Mouse (Mus musculus) forebrain, postnatal 0 days (tissue): ENCODE measurements around the gene C1qb. TPM values are rescaled to one million over a fixed set of nuclear protein-coding genes. Genes with fewer than 3 reads are reported as not detected.

Experiments used
- ATAC-seq: fragments of 200-750 bp; cut with Nextera tagmentation; 2 replicates; pipeline ENCODE4 v1.8.0; 2017; ENCODE audit warnings: mild to moderate bottlenecking, moderate library complexity
- DNase-seq: peaks from one replicate; pipeline ENCODE4 v3.0.0-alpha.2; 2015
- H3K27ac ChIP-seq: fragments of 300-500 bp; sonication (generic); 2 replicates; pipeline ENCODE4 v1.5.1; 2014; ENCODE audit warnings: low read depth, mild to moderate bottlenecking, antibody characterized with exemption, low read length, moderate library complexity, mixed read lengths
- H3K27me3 ChIP-seq: fragments of 300-500 bp; sonication (generic); 2 replicates; pipeline ENCODE4 v1.6.1; 2014; ENCODE audit warnings: mild to moderate bottlenecking, low read length, mixed read lengths; ENCODE audit not compliant: insufficient read depth
- H3K36me3 ChIP-seq: fragments of 300-500 bp; sonication (generic); 2 replicates; pipeline ENCODE4 v1.6.1; 2014; ENCODE audit warnings: mild to moderate bottlenecking, moderate library complexity; ENCODE audit not compliant: insufficient read depth
- H3K4me1 ChIP-seq: fragments of 300-500 bp; sonication (generic); 2 replicates; pipeline ENCODE4 v1.6.1; 2014; ENCODE audit warnings: antibody characterized with exemption; ENCODE audit not compliant: insufficient read depth
- H3K4me2 ChIP-seq: fragments of 300-500 bp; sonication (generic); 2 replicates; pipeline ENCODE4 v1.6.1; 2014; ENCODE audit warnings: low read depth, mild to moderate bottlenecking, moderate library complexity
- H3K4me3 ChIP-seq: fragments of 300-500 bp; sonication (generic); 2 replicates; pipeline ENCODE4 v1.5.1; 2014; ENCODE audit warnings: low read depth, low read length, mixed read lengths
- H3K9ac ChIP-seq: fragments of 300-500 bp; sonication (generic); 2 replicates; pipeline ENCODE4 v1.6.1; 2014; ENCODE audit warnings: mild to moderate bottlenecking
- H3K9me3 ChIP-seq: fragments of 300-500 bp; sonication (generic); 2 replicates; pipeline ENCODE4 v1.6.1; 2016; ENCODE audit warnings: low read length
- CTCF ChIP-seq: sonication (generic); IDR thresholded peaks from 2 replicates; pipeline ENCODE4 v1.5.1; 2016; ENCODE audit warnings: antibody characterized with exemption, control low read depth, low read depth
- WGBS: fragments of 180-500 bp; shearing (Covaris S2); extraction: QIAGEN DNeasy Blood & Tissue Kit; methylation state at CpG from one replicate; pipeline ENCODE4 v1.1.7; 2014; 5-methylcytosine and 5-hydroxymethylcytosine counted together
- polyA plus RNA-seq: library from polyadenylated mRNA; unstranded; fragments of >200 nt; fragmentation: Nextera tagmentation; extraction: Ambion mirVana; gene quantifications from 2 replicates; pipeline ENCODE4 v1.2.1, GENCODE M21; 2015
- total RNA-seq: library from RNA; depleted of rRNA; stranded (reverse); fragments of >200 nt; gene quantifications from 2 replicates; pipeline ENCODE4 v1.2.3, GENCODE M21; 2014; rRNA removed

The C1qb gene
- 53.9 and 57.1 TPM in 2 replicates for total RNA-seq
- 67.4 and 78.2 TPM in 2 replicates for polyA plus RNA-seq

- DNase-seq (no peak), ATAC-seq (no peak)
- 76% methylated on average over 7 of the region's 7 CpGs for WGBS
- H3K9ac ChIP-seq, result no peak within 1 kb of the TSS
- H3K27ac ChIP-seq, result no peak within 1 kb of the TSS
- no peak within 1 kb of the TSS for H3K4me3 ChIP-seq
- no peak within 1 kb of the TSS for H3K4me2 ChIP-seq
- H3K36me3 ChIP-seq, result no peaks in the 10 kb centered on the region
- TF ChIP-seq CTCF, result no peak
- H3K9me3 ChIP-seq, result no peaks in the 10 kb centered on the region
- H3K4me1 ChIP-seq, result no peaks in the 10 kb centered on the region
- H3K27me3 ChIP-seq, result no peaks in the 10 kb centered on the region
Measured at GRCm38 (mm10) chr4:136886101-136886500, at the start of gene C1qb. Gene C1qb, minus strand, starts transcription at chr4:136886187.

GRCm38 (mm10) chr4:136934746-136935613, 49.0 kb upstream of the C1qb start:
- Histone ChIP-seq H3K9me3 (no peaks in the 10 kb centered on the region), H3K4me1 (no peaks in the 10 kb centered on the region), H3K36me3 (no peaks in the 10 kb centered on the region; the same call in 1 of the 2 replicates), H3K4me3 (no peak overlapping the region), H3K4me2 (no peak overlapping the region), H3K27ac (no peak overlapping the region), H3K27me3 (no peaks in the 10 kb centered on the region), H3K9ac (no peak overlapping the region)
- WGBS, result 45% methylated on average over 18 of the region's 18 CpGs
- DNase-seq (no peak), ATAC-seq (peak; percentile 77)
- no peak for TF ChIP-seq CTCF

GRCm38 (mm10) chr4:136930474-136930873, 44.5 kb upstream of the C1qb start:
- WGBS, result 90% methylated on average over 8 of the region's 8 CpGs
- H3K27me3 ChIP-seq, result no peaks in the 10 kb centered on the region
- H3K36me3 ChIP-seq, result no peaks in the 10 kb centered on the region; the same call in 1 of the 2 replicates
- H3K27ac ChIP-seq, result no peak overlapping the region
- DNase-seq (no peak), ATAC-seq (no peak)
- H3K9ac ChIP-seq, result no peak overlapping the region
- H3K4me2 ChIP-seq, result no peak overlapping the region
- H3K4me3 ChIP-seq, result no peak overlapping the region
- no peaks in the 10 kb centered on the region for H3K4me1 ChIP-seq
- TF ChIP-seq CTCF, result no peak
- no peaks in the 10 kb centered on the region for H3K9me3 ChIP-seq

- Histone ChIP-seq H3K4me2 (no peak overlapping the region), H3K4me1 (no peaks in the 10 kb centered on the region), H3K36me3 (no peaks in the 10 kb centered on the region; the same call in 1 of the 2 replicates), H3K4me3 (no peak overlapping the region), H3K27me3 (peaks cover 3% of the 10 kb centered on the region; the same call in 1 of the 2 replicates), H3K9ac (no peak overlapping the region), H3K9me3 (no peaks in the 10 kb centered on the region), H3K27ac (no peak overlapping the region)
- 5% methylated on average over 5 of the region's 5 CpGs for WGBS
- ATAC-seq (no peak), DNase-seq (peak; percentile 52)
- peak; percentile 63 for TF ChIP-seq CTCF
Measured at GRCm38 (mm10) chr4:136928928-136929327, 42.9 kb upstream of the C1qb start.

GRCm38 (mm10) chr4:136925804-136926203, 39.8 kb upstream of the C1qb start:
- H3K4me3 ChIP-seq, result no peak overlapping the region
- no peaks in the 10 kb centered on the region for H3K9me3 ChIP-seq
- H3K9ac ChIP-seq, result no peak overlapping the region
- no peak for TF ChIP-seq CTCF
- H3K36me3 ChIP-seq, result no peaks in the 10 kb centered on the region
- no peak overlapping the region for H3K4me2 ChIP-seq
- H3K27me3 ChIP-seq, result peaks cover 8% of the 10 kb centered on the region; the same call in 1 of the 2 replicates
- H3K27ac ChIP-seq, result no peak overlapping the region
- ATAC-seq (peak; percentile 50; the same call in 1 of the 2 replicates), DNase-seq (peak; percentile 43)
- H3K4me1 ChIP-seq, result no peaks in the 10 kb centered on the region
- 4% methylated on average over 15 of the region's 15 CpGs for WGBS

GRCm38 (mm10) chr4:136924529-136924928, 38.5 kb upstream of the C1qb start:
- DNase-seq (no peak), ATAC-seq (no peak)
- H3K36me3 ChIP-seq, result no peaks in the 10 kb centered on the region
- H3K9me3 ChIP-seq, result no peaks in the 10 kb centered on the region
- WGBS, result 10% methylated on average over 6 of the region's 6 CpGs
- H3K4me1 ChIP-seq, result no peaks in the 10 kb centered on the region
- no peak overlapping the region for H3K4me2 ChIP-seq
- H3K27me3 ChIP-seq, result peaks cover 8% of the 10 kb centered on the region; the same call in 1 of the 2 replicates
- no peak overlapping the region for H3K4me3 ChIP-seq
- no peak overlapping the region for H3K9ac ChIP-seq
- no peak overlapping the region for H3K27ac ChIP-seq
- no peak for TF ChIP-seq CTCF

- H3K9me3 ChIP-seq, result no peaks in the 10 kb centered on the region
- no peak overlapping the region for H3K4me2 ChIP-seq
- no peak overlapping the region for H3K27ac ChIP-seq
- WGBS, result 74% methylated on average over 3 of the region's 3 CpGs
- no peak overlapping the region for H3K9ac ChIP-seq
- no peak overlapping the region for H3K4me3 ChIP-seq
- ATAC-seq (peak; percentile 29; the same call in 1 of the 2 replicates), DNase-seq (peak; percentile 48)
- H3K36me3 ChIP-seq, result no peaks in the 10 kb centered on the region
- TF ChIP-seq CTCF, result no peak
- H3K4me1 ChIP-seq, result peaks cover 6% of the 10 kb centered on the region; the same call in 1 of the 2 replicates
- peaks cover 6% of the 10 kb centered on the region; the same call in 1 of the 2 replicates for H3K27me3 ChIP-seq
Measured at GRCm38 (mm10) chr4:136919526-136919925, 33.5 kb upstream of the C1qb start.
